Mouse (Mus musculus) cerebellum, adult 2 months (tissue): ENCODE data around the gene Phldb3.

Source experiments
- CTCF ChIP-seq: fragments of 200-500 bp; IDR thresholded peaks from 2 replicates; pipeline ENCODE4 v1.5.1; 2011; ENCODE audit warnings: low read depth, mild to moderate bottlenecking, control low read depth, low read length, moderate library complexity, borderline replicate concordance; ENCODE audit not compliant: insufficient read depth
- POLR2A ChIP-seq: fragments of 200-500 bp; IDR thresholded peaks from 2 replicates; pipeline ENCODE4 v1.6.1; 2011; ENCODE audit warnings: low read length, control low read depth, borderline replicate concordance; ENCODE audit not compliant: insufficient read depth

DNA sequence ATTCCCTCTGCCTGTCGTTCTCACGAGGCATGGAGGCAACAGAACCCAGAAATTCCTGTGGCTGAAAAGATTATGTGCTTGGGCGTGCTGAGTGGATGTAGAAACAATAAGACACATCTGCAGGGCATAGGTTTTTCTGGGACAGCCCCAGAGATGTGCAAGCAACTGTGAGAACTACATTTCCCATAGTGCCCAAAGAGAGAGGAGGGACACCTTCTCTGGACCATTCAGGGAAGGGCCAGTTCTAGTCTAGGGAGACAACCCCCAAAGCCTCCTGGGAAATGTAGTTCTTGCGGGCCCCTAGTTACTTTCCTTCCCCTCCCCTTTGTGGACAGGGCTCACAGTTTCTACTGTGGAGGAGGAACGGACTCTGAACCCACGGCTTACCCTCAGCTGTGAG lies 2.5 kb upstream of the Phldb3 start:
- TF ChIP-seq POLR2A (no peak), CTCF (no peak)
